Mouse (Mus musculus): ENCODE measurements at regions not wholly inside any gene's neighbourhood (a gene's known extent, or its start where the extent isn't known, plus 50 kb on each side); places are given as distances from the start of the nearest gene placed in this dataset.

DNA sequence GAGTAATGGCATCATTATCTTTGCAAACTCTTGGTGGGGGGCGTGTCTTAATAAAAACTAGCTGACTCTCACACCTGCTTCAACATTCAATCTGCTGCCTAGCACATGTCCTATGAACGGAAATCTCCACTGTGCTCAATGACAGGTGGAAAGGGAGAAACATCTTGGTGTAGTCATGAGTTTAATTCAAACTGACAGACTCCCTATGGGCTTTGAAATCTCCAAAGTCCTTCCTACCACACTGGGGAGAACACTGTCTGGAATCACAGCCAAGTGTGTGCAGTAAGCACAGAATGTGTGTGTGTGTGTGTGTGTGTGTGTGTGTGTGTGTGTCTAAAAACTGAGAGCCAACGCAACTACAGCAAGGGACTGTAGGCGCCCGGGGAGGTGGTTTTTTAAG lies 179.5 kb upstream of the Hnrnpa3 start:
- TF ChIP-seq MEF2A (IDR thresholded peaks at IDR 0.05; ENCODE audit: borderline replicate concordance, low read depth, low read length) (no peak), MAFK (IDR thresholded peaks at IDR 0.05; ENCODE audit: insufficient replicate concordance, low read length) (no peak), EP300 (IDR thresholded peaks at IDR 0.05; ENCODE audit: low read length) (no peak), MAX (IDR thresholded peaks at IDR 0.05; ENCODE audit: low read length) (no peak), CTCF (conservative IDR thresholded peaks at IDR 0.05 in 1 of 2, IDR thresholded peaks at IDR 0.05 in 1 of 2; ENCODE audit: low read depth in 2 of 2, low read length in 2 of 2) (no peak), E2F4 (IDR thresholded peaks at IDR 0.05; ENCODE audit: insufficient replicate concordance, low read depth, low read length) (no peak), CHD1 (IDR thresholded peaks at IDR 0.05; ENCODE audit: low read depth, low read length) (no peak), ZMIZ1 (IDR thresholded peaks at IDR 0.05; ENCODE audit: low read depth, low read length) (no peak)
